Mouse (Mus musculus): Measurements from ENCODE around the gene Neurl1b.

- TF ChIP-seq POLR2A (IDR thresholded peaks at IDR 0.05; ENCODE audit: insufficient read depth, low read depth, low read length) (no peak), CTCF (IDR thresholded peaks at IDR 0.05; ENCODE audit: insufficient read depth, low read depth, low read length) (no peak)
Measured at GRCm38 (mm10) chr17:26414184-26414522, 476 bp upstream of the Neurl1b start.

Measured in olfactory bulb, adult 2 months (tissue).